Mouse (Mus musculus) embryonic facial prominence, embryonic 11.5 days (tissue): ENCODE data around the gene Fam43a. TPM values are rescaled to one million over a fixed set of nuclear protein-coding genes. Genes with fewer than 3 reads are reported as not detected.

Experiments
- ATAC-seq: fragments of 200-750 bp; cut with Nextera tagmentation; replicated peaks from 2 replicates; pipeline ENCODE4 v1.8.0; 2017; ENCODE audit warnings: low read depth; ENCODE audit not compliant: insufficient number of reproducible peaks, low FRiP score, low TSS enrichment
- DNase-seq: peaks from one replicate; pipeline ENCODE4 v3.0.0-alpha.2; 2015; ENCODE audit warnings: low spot score
- H3K27ac ChIP-seq: fragments of 300-500 bp; sonication (generic); replicated peaks from 2 replicates; pipeline ENCODE4 v1.5.1; 2014; ENCODE audit warnings: mild to moderate bottlenecking, low read depth, low read length, control low read depth
- H3K27me3 ChIP-seq: fragments of 300-500 bp; sonication (generic); 2 replicates; pipeline ENCODE4 v1.6.1; 2014; ENCODE audit warnings: mild to moderate bottlenecking, low read length, moderate library complexity, mixed read lengths; ENCODE audit not compliant: control insufficient read depth, insufficient read depth
- H3K36me3 ChIP-seq: fragments of 300-500 bp; sonication (generic); replicated peaks from 2 replicates; pipeline ENCODE4 v1.6.1; 2014; ENCODE audit warnings: low read depth, mild to moderate bottlenecking, low read length, moderate library complexity, mixed read lengths; ENCODE audit not compliant: control insufficient read depth, insufficient read depth
- H3K4me1 ChIP-seq: fragments of 300-500 bp; sonication (generic); 2 replicates; pipeline ENCODE4 v1.6.1; 2014; ENCODE audit warnings: low read length, mixed read lengths; ENCODE audit not compliant: control insufficient read depth, insufficient read depth
- H3K4me2 ChIP-seq: fragments of 300-500 bp; sonication (generic); 2 replicates; pipeline ENCODE4 v1.6.1; 2014; ENCODE audit warnings: low read depth, mild to moderate bottlenecking, control low read depth, low read length, moderate library complexity
- H3K4me3 ChIP-seq: fragments of 300-500 bp; sonication (generic); 2 replicates; pipeline ENCODE4 v1.5.1; 2014; ENCODE audit warnings: low read depth, low read length, control low read depth
- H3K9ac ChIP-seq: fragments of 300-500 bp; sonication (generic); replicated peaks from 2 replicates; pipeline ENCODE4 v1.6.1; 2014; ENCODE audit warnings: mild to moderate bottlenecking, control low read depth, low read length
- H3K9me3 ChIP-seq: fragments of 300-500 bp; sonication (generic); replicated peaks from 2 replicates; pipeline ENCODE4 v1.6.1; 2016; ENCODE audit warnings: mild to moderate bottlenecking, low read length, inconsistent platforms, mixed read lengths; ENCODE audit not compliant: control insufficient read depth
- WGBS: fragments of 180-500 bp; shearing (Covaris S2); extraction: QIAGEN DNeasy Blood & Tissue Kit; methylation state at CpG from one replicate; pipeline ENCODE4 v1.1.7; 2014; 5-methylcytosine and 5-hydroxymethylcytosine counted together
- polyA plus RNA-seq: library from polyadenylated mRNA; unstranded; fragments of >200 nt; fragmentation: Nextera tagmentation; extraction: Ambion mirVana; gene quantifications from 2 replicates; pipeline ENCODE4 v1.2.1, GENCODE M21; 2014

Fam43a gene
- polyA plus RNA-seq, 1 experiment from 2014 or later, result 10.4 TPM

DNA sequence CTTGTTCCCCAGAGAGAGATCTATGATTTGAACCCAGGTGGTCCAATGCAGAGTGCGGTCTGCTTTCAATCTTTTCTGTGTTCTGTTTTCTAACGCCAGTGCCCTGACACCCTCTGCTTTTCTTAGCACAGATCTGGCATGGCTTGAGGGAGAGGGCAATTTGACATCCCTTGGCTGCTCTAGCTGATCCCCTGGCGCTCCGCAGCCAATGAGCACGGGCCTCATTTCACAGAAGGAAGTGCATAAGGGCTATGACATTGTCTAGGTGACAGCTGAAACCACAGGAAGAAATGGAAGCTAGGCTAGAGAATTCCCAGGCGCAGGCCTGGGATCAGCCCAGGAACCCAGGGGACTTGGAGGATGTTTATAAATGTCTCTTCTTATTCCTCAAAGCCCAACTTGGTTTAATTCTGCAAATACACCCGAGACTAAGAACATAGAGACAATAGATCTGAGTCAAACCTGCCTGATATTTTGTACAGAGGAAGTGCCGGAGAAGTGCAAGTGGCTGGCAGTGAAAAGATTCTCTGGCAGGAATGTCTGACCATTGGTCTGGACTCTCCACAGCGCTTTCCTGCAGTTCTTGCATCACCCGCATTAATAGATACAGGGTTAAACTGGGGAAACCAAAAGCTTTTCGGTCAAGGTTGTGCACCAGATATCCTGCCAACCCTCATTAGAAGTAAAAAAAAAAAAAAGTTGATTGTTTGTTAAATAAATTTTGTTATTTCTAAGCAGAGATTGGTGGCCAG, 28.2 kb downstream of the Fam43a start:
- Histone ChIP-seq H3K9ac (no peak overlapping the region), H3K9me3 (no peaks in the 10 kb centered on the region), H3K36me3 (no peaks in the 10 kb centered on the region), H3K4me1 (no peaks in the 10 kb centered on the region), H3K27ac (no peak overlapping the region), H3K27me3 (no peaks in the 10 kb centered on the region), H3K4me2 (no peak overlapping the region), H3K4me3 (no peak overlapping the region)
- ATAC-seq, result peak; percentile 67; the same call in 1 of the 2 replicates
- DNase-seq, result peak; percentile 55
- 57% methylated on average over 11 of the region's 11 CpGs for WGBS

DNA sequence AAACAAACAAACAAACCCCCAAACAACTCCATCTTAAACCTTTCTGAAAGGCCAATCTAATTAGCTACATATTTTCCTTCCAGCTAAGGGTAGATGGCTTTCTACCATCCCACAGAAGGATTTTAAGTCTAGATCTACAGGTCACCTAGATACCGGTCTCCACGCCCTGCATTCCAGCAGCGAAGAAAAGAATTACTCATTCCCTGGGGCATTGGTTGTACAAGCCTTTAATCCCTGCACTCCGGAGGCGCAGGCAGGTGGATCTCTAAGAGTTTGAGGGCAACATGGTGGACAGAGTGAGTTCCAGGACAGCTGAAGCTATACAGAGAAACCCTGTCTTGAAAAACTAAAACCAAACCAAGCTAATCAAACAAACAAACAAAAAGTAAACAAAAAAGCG, 28.9 kb downstream of the Fam43a start:
- no peak for DNase-seq
- 33% methylated on average over 6 of the region's 6 CpGs for WGBS

DNA sequence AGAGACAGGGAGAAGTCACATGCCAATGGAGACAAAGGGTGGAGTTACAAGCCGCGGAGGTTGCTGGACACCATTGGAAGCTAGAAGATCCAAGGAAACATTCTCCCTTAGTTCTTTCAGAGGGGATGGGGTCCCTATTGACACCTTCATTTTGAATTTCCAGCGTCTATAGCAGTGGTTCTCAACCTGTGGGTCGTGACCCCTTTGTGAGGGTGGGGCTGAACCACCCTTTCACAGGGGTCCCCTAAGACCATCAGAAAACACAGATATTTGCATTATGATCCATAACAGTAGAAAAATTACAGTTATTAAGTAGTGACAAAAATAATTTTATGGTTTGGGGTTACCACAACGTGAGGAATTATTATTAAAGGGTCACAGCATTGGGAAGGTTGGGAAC, 30.0 kb downstream of the Fam43a start:
- no peaks in the 10 kb centered on the region for H3K36me3 ChIP-seq
- no peaks in the 10 kb centered on the region for H3K27me3 ChIP-seq
- no peak for DNase-seq
- H3K4me1 ChIP-seq, result no peaks in the 10 kb centered on the region
- H3K9ac ChIP-seq, result no peak overlapping the region
- ATAC-seq, result no peak
- 87% methylated on average over 5 of the region's 5 CpGs for WGBS
- no peak overlapping the region for H3K4me3 ChIP-seq
- no peak overlapping the region for H3K4me2 ChIP-seq
- H3K9me3 ChIP-seq, result no peaks in the 10 kb centered on the region
- no peak overlapping the region for H3K27ac ChIP-seq

More for the DNA sequence above, 28.9 kb downstream of the Fam43a start:
- Histone ChIP-seq H3K27ac (no peak overlapping the region), H3K4me2 (no peak overlapping the region), H3K36me3 (no peaks in the 10 kb centered on the region), H3K9ac (no peak overlapping the region), H3K27me3 (no peaks in the 10 kb centered on the region), H3K4me1 (no peaks in the 10 kb centered on the region), H3K4me3 (no peak overlapping the region), H3K9me3 (no peaks in the 10 kb centered on the region)
- no peak for ATAC-seq

DNA sequence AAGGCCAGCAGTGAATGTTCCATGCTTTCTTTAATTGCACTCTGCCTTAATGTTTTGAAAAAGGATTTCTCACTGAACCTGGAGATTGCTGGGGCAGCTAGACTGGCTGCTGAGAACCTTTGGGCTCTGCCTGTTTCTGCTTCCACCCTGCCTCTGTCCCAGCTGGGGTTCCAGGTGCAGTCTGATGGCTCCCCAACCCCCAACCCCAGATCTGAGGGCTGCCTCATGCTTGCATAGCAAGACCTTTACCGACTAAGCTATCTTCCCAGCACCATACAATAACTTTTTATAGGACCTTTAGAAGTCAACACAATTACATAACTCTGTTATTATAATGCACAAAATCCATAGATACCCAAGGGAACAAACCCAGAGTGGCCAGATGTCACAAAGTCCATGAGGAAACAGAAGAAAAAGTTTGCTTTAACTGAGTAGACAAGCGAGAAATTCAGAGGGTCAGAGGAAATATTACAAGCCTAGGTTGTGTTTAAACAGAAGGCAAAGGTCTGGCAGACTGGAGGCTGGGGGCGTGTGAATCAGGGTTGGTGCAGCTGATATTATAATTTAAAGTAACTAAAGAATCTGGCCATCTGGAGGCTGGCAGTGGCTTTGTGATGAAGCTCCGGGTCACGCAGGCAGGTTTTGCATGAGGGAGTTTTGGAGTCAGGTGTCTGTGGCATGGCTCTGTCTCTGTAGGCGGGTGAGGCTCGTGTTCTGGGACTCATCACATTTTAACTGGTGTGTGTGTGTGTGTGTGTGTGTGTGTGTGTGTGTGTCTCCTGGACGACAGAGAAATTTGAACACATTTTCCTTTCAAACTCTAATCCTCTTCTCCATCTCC, 34.6 kb downstream of the Fam43a start:
- ATAC-seq (no peak), DNase-seq (peak; percentile 33)
- WGBS, result 44% methylated on average over 8 of the region's 8 CpGs
- H3K36me3 ChIP-seq, result no peaks in the 10 kb centered on the region
- no peak overlapping the region for H3K4me3 ChIP-seq
- H3K4me1 ChIP-seq, result no peaks in the 10 kb centered on the region
- H3K9ac ChIP-seq, result no peak overlapping the region
- H3K4me2 ChIP-seq, result no peak overlapping the region
- no peaks in the 10 kb centered on the region for H3K27me3 ChIP-seq
- no peak overlapping the region for H3K27ac ChIP-seq
- H3K9me3 ChIP-seq, result no peaks in the 10 kb centered on the region

DNA sequence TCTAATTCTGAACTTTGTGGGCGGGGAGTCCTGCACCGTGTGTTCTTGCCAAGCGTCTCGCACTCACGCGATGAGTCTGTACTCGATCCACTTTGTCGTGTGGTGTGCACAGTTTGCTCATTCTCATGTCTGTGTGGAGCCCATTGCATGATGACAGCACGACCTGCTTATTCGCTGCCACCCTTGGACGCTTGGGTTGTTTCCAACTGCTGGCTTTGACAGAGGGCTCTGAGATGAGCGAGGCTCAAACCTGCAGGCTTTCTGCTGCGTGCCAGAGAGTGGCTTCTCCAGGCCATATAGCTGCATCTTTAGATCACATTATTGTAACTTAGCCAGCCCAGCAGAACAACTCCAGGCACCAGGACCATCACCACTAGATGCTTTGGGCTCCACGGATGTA, 39.1 kb downstream of the Fam43a start:
- no peaks in the 10 kb centered on the region for H3K27me3 ChIP-seq
- no peak overlapping the region for H3K9ac ChIP-seq
- DNase-seq (no peak), ATAC-seq (no peak)
- no peak overlapping the region for H3K4me3 ChIP-seq
- no peaks in the 10 kb centered on the region for H3K36me3 ChIP-seq
- H3K9me3 ChIP-seq, result no peaks in the 10 kb centered on the region
- no peak overlapping the region for H3K27ac ChIP-seq
- H3K4me2 ChIP-seq, result no peak overlapping the region
- WGBS, result 95% methylated on average over 14 of the region's 14 CpGs
- H3K4me1 ChIP-seq, result no peaks in the 10 kb centered on the region

DNA sequence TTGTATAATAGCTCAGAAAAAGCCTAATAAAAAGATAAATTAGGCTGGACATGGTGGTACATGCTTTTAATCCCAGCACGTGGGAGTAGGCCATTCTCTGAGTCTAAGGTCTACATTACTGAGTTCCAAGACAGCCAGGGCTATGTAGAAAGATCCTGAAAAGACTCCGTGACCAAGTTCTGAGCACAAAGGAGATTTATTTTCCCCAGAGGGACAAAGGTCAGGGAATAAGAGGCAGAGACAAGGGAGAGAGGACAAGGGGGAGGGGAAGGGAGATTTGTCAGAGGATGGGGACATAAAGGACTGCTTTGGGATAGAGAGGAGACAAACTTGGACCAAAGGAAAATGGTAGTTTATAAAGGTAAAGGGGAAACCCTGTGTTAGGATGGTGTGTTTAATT, 41.1 kb downstream of the Fam43a start:
- H3K27me3 ChIP-seq, result no peaks in the 10 kb centered on the region
- H3K9me3 ChIP-seq, result no peaks in the 10 kb centered on the region
- no peak overlapping the region for H3K4me2 ChIP-seq
- 51% methylated on average over 2 of the region's 2 CpGs for WGBS
- H3K4me3 ChIP-seq, result no peak overlapping the region
- H3K9ac ChIP-seq, result no peak overlapping the region
- no peak for ATAC-seq
- no peak overlapping the region for H3K27ac ChIP-seq
- no peak for DNase-seq
- no peaks in the 10 kb centered on the region for H3K4me1 ChIP-seq
- no peaks in the 10 kb centered on the region for H3K36me3 ChIP-seq

DNA sequence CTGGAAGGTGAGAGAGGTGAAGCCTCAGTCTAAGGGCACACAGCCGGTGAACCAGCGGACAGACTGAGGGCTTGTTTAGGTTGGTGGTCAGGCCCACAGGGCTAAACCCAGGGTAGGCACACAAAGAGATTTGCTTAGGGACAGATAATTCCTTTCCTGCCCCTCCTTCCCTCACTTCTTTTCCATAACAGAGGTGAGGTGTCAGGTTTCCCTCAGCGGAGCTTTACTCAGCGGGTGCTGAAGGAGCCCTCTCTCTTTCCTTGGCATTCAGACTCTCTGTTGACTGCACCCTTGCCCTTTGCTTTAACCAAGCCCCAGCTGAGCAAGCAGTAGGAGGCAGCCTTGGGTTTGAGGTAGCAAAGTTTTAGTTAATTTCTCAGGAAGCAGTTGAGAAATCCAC, 41.9 kb downstream of the Fam43a start:
- no peaks in the 10 kb centered on the region for H3K36me3 ChIP-seq
- WGBS, result 19% methylated on average over 4 of the region's 4 CpGs
- no peak overlapping the region for H3K4me3 ChIP-seq
- H3K9ac ChIP-seq, result no peak overlapping the region
- ATAC-seq, result no peak
- no peak overlapping the region for H3K4me2 ChIP-seq
- H3K27ac ChIP-seq, result no peak overlapping the region
- H3K9me3 ChIP-seq, result no peaks in the 10 kb centered on the region
- no peaks in the 10 kb centered on the region for H3K27me3 ChIP-seq
- no peaks in the 10 kb centered on the region for H3K4me1 ChIP-seq
- DNase-seq, result peak; percentile 28

DNA sequence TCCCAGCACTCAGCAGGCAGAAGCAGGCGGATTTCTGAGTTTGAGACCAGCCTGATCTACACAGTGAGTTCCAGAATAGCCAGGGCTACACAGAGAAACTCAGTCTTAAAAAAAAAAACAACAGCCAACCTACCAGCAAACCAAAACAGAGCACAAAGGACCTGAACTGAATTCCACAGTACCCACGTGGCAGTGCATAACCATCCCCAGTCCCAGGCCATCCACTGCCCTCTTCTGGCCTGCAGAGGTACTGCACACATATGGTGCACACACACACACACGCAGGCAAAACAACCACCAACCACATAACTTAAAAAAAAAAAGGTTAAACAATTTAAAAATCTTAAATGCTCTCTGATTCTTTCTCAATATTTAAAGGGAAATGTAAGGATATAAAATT, 42.7 kb downstream of the Fam43a start:
- ATAC-seq, result no peak
- Histone ChIP-seq H3K4me2 (no peak overlapping the region), H3K4me1 (no peaks in the 10 kb centered on the region), H3K27ac (no peak overlapping the region), H3K9ac (no peak overlapping the region), H3K27me3 (no peaks in the 10 kb centered on the region), H3K36me3 (no peaks in the 10 kb centered on the region), H3K4me3 (no peak overlapping the region), H3K9me3 (no peaks in the 10 kb centered on the region)
- WGBS, result 76% methylated on average over 3 of the region's 3 CpGs
- no peak for DNase-seq
